Mouse (Mus musculus): Measurements from ENCODE around the gene Heatr9.

GRCm38 (mm10) chr11:83541415-83541814 is 19.4 kb upstream of the Heatr9 start:
- TF ChIP-seq POLR2A (IDR thresholded peaks at IDR 0.05; ENCODE audit: low read depth, low read length) (no peak), CTCF (IDR thresholded peaks at IDR 0.05; ENCODE audit: extremely low read depth, insufficient read depth, insufficient read length, insufficient replicate concordance) (no peak)

Measured in spleen, adult 2 months (tissue).